Mouse (Mus musculus) liver, adult 2 months (tissue): ENCODE data around the gene Men1. TPM values are rescaled to one million over a fixed set of nuclear protein-coding genes. Genes with fewer than 3 reads are reported as not detected.

Experiments used
- DNase-seq: peaks from one replicate; pipeline ENCODE4 v3.0.0-alpha.2; 2011; ENCODE audit warnings: low read depth, low spot score; ENCODE audit errors: extremely low read depth
- H3K27ac ChIP-seq: fragments of 200-500 bp; replicated peaks from 2 replicates; pipeline ENCODE4 v1.5.1; 2012; ENCODE audit warnings: low read depth, mild to moderate bottlenecking, control low read depth, inconsistent platforms, low read length; ENCODE audit not compliant: insufficient read depth
- H3K27me3 ChIP-seq: fragments of 200-500 bp; 2 replicates; pipeline ENCODE4 v1.6.1; 2012; ENCODE audit warnings: mild to moderate bottlenecking, moderate library complexity, low read length, inconsistent platforms; ENCODE audit not compliant: control insufficient read depth, insufficient read depth
- H3K36me3 ChIP-seq: fragments of 200-500 bp; 2 replicates; pipeline ENCODE4 v1.6.1; 2012; ENCODE audit warnings: low read length, inconsistent platforms; ENCODE audit not compliant: control insufficient read depth, insufficient read depth
- H3K4me1 ChIP-seq: fragments of 200-500 bp; 2 replicates; pipeline ENCODE4 v1.6.1; 2011; ENCODE audit warnings: low read length; ENCODE audit not compliant: control insufficient read depth, insufficient read depth
- H3K4me3 ChIP-seq: fragments of 200-500 bp; 2 replicates; pipeline ENCODE4 v1.5.1; 2011; ENCODE audit warnings: low read depth, mild to moderate bottlenecking, control low read depth, low read length, moderate library complexity; ENCODE audit not compliant: insufficient read depth
- H3K79me2 ChIP-seq: fragments of 200-500 bp; 2 replicates; pipeline ENCODE4 v1.6.1; 2012; ENCODE audit warnings: inconsistent platforms, mild to moderate bottlenecking, low read length, moderate library complexity; ENCODE audit not compliant: control insufficient read depth, insufficient read depth
- H3K9ac ChIP-seq: fragments of 200-500 bp; 2 replicates; pipeline ENCODE4 v1.6.1; 2012; ENCODE audit warnings: low read depth, mild to moderate bottlenecking, control low read depth, inconsistent platforms, low read length
- CTCF ChIP-seq: fragments of 200-500 bp; IDR thresholded peaks from 2 replicates; pipeline ENCODE4 v1.5.1; 2011; ENCODE audit warnings: low read depth, low read length, control low read depth
- POLR2A ChIP-seq: fragments of 200-500 bp; IDR thresholded peaks from 2 replicates; pipeline ENCODE4 v1.6.1; 2011; ENCODE audit warnings: low read length, control low read depth; ENCODE audit not compliant: insufficient read depth; ENCODE audit errors: extremely low read depth
- WGBS: fragments of 180-500 bp; shearing (Covaris S2); methylation state at CpG from one replicate; pipeline ENCODE4 v1.1.7; 2018; 5-methylcytosine and 5-hydroxymethylcytosine counted together
- polyA plus RNA-seq: library from polyadenylated mRNA; depleted of rRNA; stranded (reverse); fragments of >200 nt; gene quantifications from 2 replicates; pipeline ENCODE4 v1.2.3, GENCODE M21; 2012
- total RNA-seq: library from RNA; depleted of rRNA; stranded (reverse); fragments of >200 nt; gene quantifications from 2 replicates; pipeline ENCODE4 v1.2.3, GENCODE M21; 2014

Gene Men1
- total and polyA plus RNA-seq, 2 experiments: 9.3 to 29.4 TPM

DNA sequence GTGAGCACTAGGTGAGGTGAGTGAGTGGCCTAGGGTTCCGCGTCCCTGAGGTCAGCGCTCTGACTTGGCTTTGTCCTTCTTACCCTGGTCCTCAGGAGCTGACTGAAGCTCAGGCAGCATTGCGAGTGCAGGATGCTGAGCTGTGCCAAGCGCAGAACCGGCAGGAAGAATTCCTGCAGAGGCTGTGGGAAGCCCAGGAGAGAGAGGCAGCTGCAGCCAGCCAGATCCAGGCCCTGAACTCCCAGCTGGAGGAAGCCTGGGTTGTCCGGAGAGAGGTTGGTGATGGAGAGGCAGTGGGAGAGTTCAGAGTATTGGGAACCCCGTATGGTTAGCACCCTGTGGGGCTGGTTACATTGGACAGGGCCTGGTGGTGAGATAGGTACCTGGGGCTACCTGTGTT, 21.0 kb upstream of the Men1 start:
- no peak for DNase-seq
- Histone ChIP-seq H3K4me1 (no peaks in the 10 kb centered on the region), H3K9ac (no peak overlapping the region), H3K27ac (no peak overlapping the region), H3K4me3 (no peak overlapping the region), H3K79me2 (no peaks in the 10 kb centered on the region), H3K27me3 (no peaks in the 10 kb centered on the region), H3K36me3 (no peaks in the 10 kb centered on the region)
- WGBS: 90% methylated on average over 8 of the region's 8 CpGs
- no peak for TF ChIP-seq POLR2A

DNA sequence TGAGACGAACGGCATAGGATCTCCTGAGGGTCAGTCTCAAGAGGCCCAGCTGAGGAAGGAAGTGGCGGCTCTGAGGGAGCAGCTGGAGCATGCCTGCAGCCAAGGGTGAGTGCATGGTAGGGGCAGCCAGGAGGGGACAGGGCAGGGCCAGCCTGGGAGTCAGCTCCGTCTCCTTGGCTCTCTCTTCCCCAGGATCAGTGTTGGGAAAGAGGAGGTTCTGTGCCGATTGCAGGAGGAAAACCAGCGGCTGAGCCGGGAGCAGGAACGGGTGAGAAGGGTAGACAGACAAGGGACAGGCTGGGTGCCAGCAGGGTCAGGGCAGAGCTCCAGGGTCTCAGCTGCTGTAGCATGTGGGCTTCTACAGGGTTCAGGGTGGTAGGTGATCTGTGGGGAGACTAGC, 20.3 kb upstream of the Men1 start:
- WGBS: 81% methylated on average over 8 of the region's 8 CpGs
- no peak for DNase-seq
- no peaks in the 10 kb centered on the region for H3K36me3 ChIP-seq
- TF ChIP-seq POLR2A (no peak), CTCF (no peak)
- H3K79me2 ChIP-seq: no peaks in the 10 kb centered on the region
- no peak overlapping the region for H3K4me3 ChIP-seq
- H3K4me1 ChIP-seq: no peaks in the 10 kb centered on the region
- no peaks in the 10 kb centered on the region for H3K27me3 ChIP-seq
- no peak overlapping the region for H3K9ac ChIP-seq
- H3K27ac ChIP-seq: no peak overlapping the region

DNA sequence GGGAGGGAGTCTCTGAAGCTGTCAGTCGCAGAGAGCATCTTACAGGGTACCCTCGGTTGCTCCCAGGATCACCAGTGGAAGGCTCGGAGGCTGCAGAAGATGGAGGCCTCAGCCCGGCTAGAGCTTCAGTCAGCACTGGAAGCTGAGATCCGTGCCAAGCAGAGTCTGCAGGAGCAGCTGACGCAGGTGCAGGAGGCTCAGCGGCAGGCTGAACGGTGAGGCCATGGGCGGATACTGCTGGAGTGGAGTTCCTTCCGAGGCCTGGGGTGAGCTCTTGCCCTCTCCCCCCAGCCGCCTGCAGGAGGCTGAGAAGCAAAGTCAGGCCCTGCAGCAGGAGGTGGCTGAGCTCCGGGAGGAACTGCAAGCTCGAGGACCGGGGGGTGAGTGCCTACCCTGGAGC, 19.2 kb upstream of the Men1 start:
- Histone ChIP-seq H3K27me3 (no peaks in the 10 kb centered on the region), H3K36me3 (no peaks in the 10 kb centered on the region; the same call in 1 of the 2 replicates), H3K79me2 (no peaks in the 10 kb centered on the region), H3K4me1 (no peaks in the 10 kb centered on the region), H3K9ac (no peak overlapping the region), H3K27ac (no peak overlapping the region), H3K4me3 (no peak overlapping the region)
- no peak for TF ChIP-seq CTCF
- no peak for TF ChIP-seq POLR2A
- WGBS: 92% methylated on average over 14 of the region's 14 CpGs
- DNase-seq: no peak

DNA sequence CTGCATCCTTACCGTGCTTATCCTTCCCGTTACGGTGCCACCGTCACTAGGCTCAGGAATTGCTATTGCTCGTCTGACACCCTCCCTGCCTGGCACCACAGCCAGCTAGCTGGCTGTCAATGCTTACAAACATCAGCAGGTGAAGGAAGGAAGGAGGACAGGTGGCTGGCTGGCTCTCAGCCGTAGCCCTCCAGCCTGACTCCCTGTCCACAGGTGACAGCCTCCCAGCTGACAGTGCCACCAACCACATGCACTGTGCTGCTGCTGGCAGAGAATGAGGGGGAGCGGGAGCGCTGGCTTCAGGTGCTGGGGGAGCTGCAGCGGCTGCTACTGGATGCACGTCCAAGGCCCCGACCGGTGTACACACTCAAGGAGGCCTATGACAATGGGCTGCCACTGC, 16.6 kb upstream of the Men1 start:
- no peaks in the 10 kb centered on the region; the same call in 1 of the 2 replicates for H3K36me3 ChIP-seq
- no peak for DNase-seq
- TF ChIP-seq CTCF: no peak
- no peak for TF ChIP-seq POLR2A
- H3K79me2 ChIP-seq: no peaks in the 10 kb centered on the region
- no peak overlapping the region for H3K4me3 ChIP-seq
- 95% methylated on average over 12 of the region's 12 CpGs for WGBS
- H3K4me1 ChIP-seq: no peaks in the 10 kb centered on the region
- no peaks in the 10 kb centered on the region for H3K27me3 ChIP-seq
- H3K9ac ChIP-seq: no peak overlapping the region
- H3K27ac ChIP-seq: no peak overlapping the region

DNA sequence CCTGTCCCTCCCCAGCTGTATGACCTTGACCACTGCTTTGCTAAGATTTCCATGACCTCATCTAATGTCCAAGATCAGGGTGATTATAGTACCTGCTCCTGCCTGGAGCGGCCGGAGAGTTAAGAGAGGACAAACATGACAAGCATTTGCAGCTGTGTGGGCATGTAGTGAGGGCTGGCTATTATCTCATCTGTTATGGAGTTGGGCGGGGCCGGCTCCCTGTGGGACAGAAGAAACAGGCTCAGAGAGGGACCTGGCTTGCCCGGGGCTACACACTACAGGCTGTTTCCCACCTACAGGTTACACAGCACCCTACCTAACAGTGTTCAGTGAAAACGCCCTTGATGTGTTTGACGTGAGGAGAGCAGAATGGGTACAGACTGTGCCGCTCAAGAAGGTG, 13.4 kb upstream of the Men1 start:
- Histone ChIP-seq H3K27ac (no peak overlapping the region), H3K4me3 (no peak overlapping the region), H3K9ac (no peak overlapping the region), H3K27me3 (no peaks in the 10 kb centered on the region), H3K36me3 (peaks cover 3% of the 10 kb centered on the region; the same call in 1 of the 2 replicates), H3K4me1 (no peaks in the 10 kb centered on the region), H3K79me2 (no peaks in the 10 kb centered on the region)
- no peak for TF ChIP-seq POLR2A
- no peak for TF ChIP-seq CTCF
- 89% methylated on average over 8 of the region's 8 CpGs for WGBS
- DNase-seq: no peak

DNA sequence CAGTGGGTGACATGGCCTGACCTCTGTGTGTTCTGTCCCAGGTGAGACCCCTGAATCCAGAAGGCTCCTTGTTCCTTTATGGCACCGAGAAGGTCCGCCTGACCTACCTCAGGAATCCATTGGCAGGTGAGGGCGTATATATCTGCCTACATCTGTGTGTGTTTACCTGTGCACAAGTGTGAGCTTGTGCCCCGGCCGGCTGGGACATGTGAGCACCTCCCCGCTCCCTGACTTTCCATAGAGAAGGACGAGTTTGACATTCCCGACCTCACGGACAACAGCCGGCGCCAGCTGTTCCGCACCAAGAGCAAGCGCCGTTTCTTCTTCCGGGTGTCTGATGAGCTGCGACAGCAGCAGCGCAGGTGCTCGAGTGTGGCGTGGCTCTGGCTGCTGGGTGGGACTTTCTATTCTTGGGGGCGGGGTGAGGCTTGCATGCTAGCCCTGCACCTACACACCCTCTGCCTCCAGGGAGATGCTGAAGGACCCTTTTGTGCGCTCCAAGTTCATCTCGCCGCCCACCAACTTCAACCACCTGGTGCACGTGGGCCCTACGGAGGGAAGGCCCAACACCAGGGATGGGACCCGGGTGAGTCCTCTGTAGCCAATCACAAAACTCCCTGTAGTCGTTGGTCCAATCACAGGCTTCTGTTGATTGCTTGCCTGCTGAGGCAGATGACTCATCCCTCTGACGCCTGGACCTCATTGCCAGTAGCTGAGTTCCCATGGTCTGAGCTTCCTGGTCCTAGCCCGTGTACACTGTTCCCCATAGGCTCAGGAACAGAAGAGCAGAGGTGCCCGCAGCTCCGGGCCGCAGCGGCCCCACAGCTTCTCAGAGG, 12.8 kb upstream of the Men1 start:
- no peak for DNase-seq
- 94% methylated on average over 33 of the region's 33 CpGs for WGBS

More for the DNA sequence above, 12.8 kb upstream of the Men1 start:
- Histone ChIP-seq H3K4me3 (no peak overlapping the region), H3K79me2 (no peaks in the 10 kb centered on the region), H3K36me3 (peaks cover 3% of the 10 kb centered on the region; the same call in 1 of the 2 replicates), H3K9ac (no peak overlapping the region), H3K4me1 (no peaks in the 10 kb centered on the region), H3K27me3 (no peaks in the 10 kb centered on the region), H3K27ac (no peak overlapping the region)
- no peak for TF ChIP-seq CTCF
